9 mouse cellular contexts compared by ENCODE assay signal in the genomic region with DNA sequence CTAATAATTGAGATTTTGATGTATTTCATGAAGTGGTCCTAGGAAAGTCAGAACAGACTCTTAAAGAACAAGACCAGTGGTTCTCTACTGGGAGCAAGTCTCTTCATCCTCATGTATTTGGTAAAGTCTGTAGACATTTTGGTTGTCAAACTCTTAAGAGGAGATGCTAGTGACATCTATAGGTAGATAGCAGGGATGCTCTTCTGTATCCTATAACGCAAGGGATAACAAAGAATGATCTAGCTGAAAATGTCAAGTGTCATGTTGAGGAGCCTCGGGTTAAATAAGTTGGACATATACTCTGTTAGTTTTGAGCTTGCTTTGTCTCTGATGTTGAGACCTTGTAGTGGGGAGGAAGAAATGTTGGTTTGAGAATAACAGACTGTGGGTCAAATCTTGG. TPM values are rescaled to one million over a fixed set of nuclear protein-coding genes. Genes with fewer than 3 reads are reported as not detected.
DNase-seq lines count a peak whose midpoint lies in the region; ATAC-seq and TF ChIP-seq lines count a peak whose summit lies in the region.
"Had no signal": no experiment of that assay in that cellular context is flagged by ENCODE, and none has a peak within 500 bp of the region (broad histone marks: within the 10 kb centered on the region; RNA-seq: fewer than 3 reads in every experiment).

No protein-coding gene starts in this region.

- no peak for ATAC-seq in hindbrain, embryonic 15.5 days (ENCODE audit: low FRiP score, low read depth)
- no peak for ATAC-seq in midbrain, postnatal 0 days (ENCODE audit: low FRiP score)

- H3K9me3 ChIP-seq in hindbrain, embryonic 15.5 days = no peaks in the 10 kb centered on the region
- H3K9me3 ChIP-seq in midbrain, postnatal 0 days (ENCODE audit: low read length) = no peaks in the 10 kb centered on the region

- peak overlapping the region; percentile 99 for H3K9ac ChIP-seq in hindbrain, embryonic 15.5 days
- peak overlapping the region; percentile 99 for H3K9ac ChIP-seq in midbrain, postnatal 0 days (replicated peaks; ENCODE audit: low read length, poor library complexity, severe bottlenecking)

- peaks cover 41% of the 10 kb centered on the region for H3K36me3 ChIP-seq in hindbrain, embryonic 15.5 days
- H3K36me3 ChIP-seq in midbrain, postnatal 0 days (ENCODE audit: insufficient read depth, low read length) = peaks cover 26% of the 10 kb centered on the region
- peaks cover 29% of the 10 kb centered on the region for H3K36me3 ChIP-seq in thymus, adult 2 months (ENCODE audit: control insufficient read depth, insufficient read depth, low read length)

- H3K27me3 ChIP-seq in hindbrain, embryonic 15.5 days = no peaks in the 10 kb centered on the region
- no peaks in the 10 kb centered on the region for H3K27me3 ChIP-seq in midbrain, postnatal 0 days (ENCODE audit: insufficient read depth, low read length)
- H3K27me3 ChIP-seq in thymus, adult 2 months (ENCODE audit: control insufficient read depth, insufficient read depth, low read length) = no peaks in the 10 kb centered on the region

- TF ChIP-seq CTCF in left cerebral cortex, adult 2 months (IDR thresholded peaks at IDR 0.05) = peak; percentile 30
- no peak for TF ChIP-seq CTCF in bone marrow macrophage, adult 2 months (IDR thresholded peaks at IDR 0.05; ENCODE audit: low read depth, low read length)
- TF ChIP-seq CTCF in midbrain, postnatal 0 days (IDR thresholded peaks at IDR 0.05) = peak; percentile 58
- no peak for TF ChIP-seq CTCF in thymus, adult 2 months (IDR thresholded peaks at IDR 0.05; ENCODE audit: borderline replicate concordance, control insufficient read depth, extremely low read depth, insufficient read depth, low read length, poor library complexity)

- H3K27ac ChIP-seq in left cerebral cortex, adult 2 months = peak overlapping the region; percentile 98; the same call in 1 of the 2 replicates
- no peak overlapping the region for H3K27ac ChIP-seq in bone marrow macrophage, adult 2 months (ENCODE audit: insufficient read depth, low read depth, low read length)
- H3K27ac ChIP-seq in hindbrain, embryonic 15.5 days (replicated peaks) = no peak overlapping the region
- 0 out of 2 replicates have a peak overlapping the region, but pooled peaks have one; percentile 18 for H3K27ac ChIP-seq in midbrain, postnatal 0 days (ENCODE audit: low read depth, low read length)
- H3K27ac ChIP-seq in thymus, adult 2 months (ENCODE audit: control insufficient read depth, insufficient read depth, low read length) = no peak overlapping the region

- WGBS in hindbrain, embryonic 15.5 days = 19% methylated on average over 2 of the region's 2 CpGs
- WGBS in midbrain, postnatal 0 days = 19% methylated on average over 2 of the region's 2 CpGs
- WGBS in thymus, adult 2 months = 7% methylated on average over 2 of the region's 2 CpGs

- TF ChIP-seq POLR2A in bone marrow macrophage, adult 2 months (IDR thresholded peaks at IDR 0.05; ENCODE audit: borderline replicate concordance, low read depth, low read length) = no peak
- no peak for TF ChIP-seq POLR2A in thymus, adult 2 months (IDR thresholded peaks at IDR 0.05; ENCODE audit: control insufficient read depth, extremely low read depth, insufficient read depth, low read length, poor library complexity)

- peaks cover 18% of the 10 kb centered on the region for H3K4me1 ChIP-seq in bone marrow macrophage, adult 2 months (ENCODE audit: control insufficient read depth, insufficient read depth, low read length)
- peaks cover 41% of the 10 kb centered on the region for H3K4me1 ChIP-seq in hindbrain, embryonic 15.5 days (replicated peaks)
- H3K4me1 ChIP-seq in midbrain, postnatal 0 days (ENCODE audit: insufficient read depth, low read length) = peaks cover 11% of the 10 kb centered on the region
- peaks cover 23% of the 10 kb centered on the region for H3K4me1 ChIP-seq in thymus, adult 2 months (replicated peaks; ENCODE audit: control insufficient read depth, insufficient read depth, low read length)

- intact Hi-C loops in left cerebral cortex, adult 2 months (cut with DNase I) = loop anchor here (5.0 kb wide), 2 partner anchors 44 to 51 kb away; partner anchors contain the start of genes Dhps and Junb
- intact Hi-C loops in left cerebral cortex, postnatal 4 days (cut with DNase I) = no loop called here

- peak overlapping the region; percentile 90 for H3K4me2 ChIP-seq in hindbrain, embryonic 15.5 days
- peak overlapping the region; percentile 92 for H3K4me2 ChIP-seq in midbrain, postnatal 0 days (ENCODE audit: low read depth, low read length, poor library complexity, severe bottlenecking)

- peak overlapping the region; percentile 93 for H3K4me3 ChIP-seq in left cerebral cortex, adult 2 months
- H3K4me3 ChIP-seq in bone marrow macrophage, adult 2 months (ENCODE audit: insufficient read depth, low read length) = peak overlapping the region; percentile 88
- H3K4me3 ChIP-seq in hindbrain, embryonic 15.5 days = peak overlapping the region; percentile 98
- peak overlapping the region; percentile 98 for H3K4me3 ChIP-seq in midbrain, postnatal 0 days (ENCODE audit: low read depth, low read length)
- H3K4me3 ChIP-seq in thymus, adult 2 months (ENCODE audit: control insufficient read depth, insufficient read depth, low read length) = no peak overlapping the region

- DNase-seq in left cerebral cortex, adult 2 months (ENCODE audit: extremely low spot score in 1 of 2, low spot score in 2 of 2) = no peak
- no peak for DNase-seq in left cerebral cortex, postnatal 4 days
- DNase-seq in midbrain, postnatal 0 days (ENCODE audit: low spot score) = peak; percentile 31
- no peak for DNase-seq in right cerebral cortex, postnatal 4 days
- no peak for DNase-seq in urinary bladder, postnatal 10 days (ENCODE audit: low spot score)
- DNase-seq in thymus, adult 2 months = no peak

RNA-seq across cellular contexts. Expression of gene Trir, which starts 1.3 kb away (rescaled TPM):
- total RNA-seq in left cerebral cortex, adult 2 months (2021) = 100 to 1,000 TPM; 124 to 132 TPM
- total RNA-seq in left cerebral cortex, postnatal 4 days (2021) = 100 to 1,000 TPM; 158 to 163 TPM
- 145 and 177 TPM in 2 replicates for polyA plus RNA-seq in bone marrow macrophage, adult 2 months (2012; ENCODE audit: insufficient read depth, insufficient read length, missing spikeins)
- polyA plus RNA-seq in hindbrain, embryonic 15.5 days (2015; fragmentation: Nextera tagmentation; extraction: Ambion mirVana) = 123 and 132 TPM in 2 replicates
- total RNA-seq in midbrain, postnatal 0 days (2014; rRNA removed) = 266 and 292 TPM in 2 replicates
- 144 and 145 TPM in 2 replicates for polyA plus RNA-seq in midbrain, postnatal 0 days (2015; fragmentation: Nextera tagmentation; extraction: Ambion mirVana)
- 172 and 173 TPM in 2 replicates for polyA plus RNA-seq in thymus, adult 2 months (2012; rRNA removed)

RNA-seq across cellular contexts. Expression of gene Asna1, which starts 2.8 kb away (rescaled TPM):
- total RNA-seq in left cerebral cortex, adult 2 months (2021) = 100 to 1,000 TPM; 122 to 124 TPM
- total RNA-seq in left cerebral cortex, postnatal 4 days (2021) = 100 to 1,000 TPM; 106 to 107 TPM
- polyA plus RNA-seq in bone marrow macrophage, adult 2 months (2012; ENCODE audit: insufficient read depth, insufficient read length, missing spikeins) = 74.5 and 75.3 TPM in 2 replicates
- 148 and 159 TPM in 2 replicates for polyA plus RNA-seq in hindbrain, embryonic 15.5 days (2015; fragmentation: Nextera tagmentation; extraction: Ambion mirVana)
- 123 and 172 TPM in 2 replicates for total RNA-seq in midbrain, postnatal 0 days (2014; rRNA removed)
- 137 and 151 TPM in 2 replicates for polyA plus RNA-seq in midbrain, postnatal 0 days (2015; fragmentation: Nextera tagmentation; extraction: Ambion mirVana)
- 139 and 152 TPM in 2 replicates for polyA plus RNA-seq in thymus, adult 2 months (2012; rRNA removed)

RNA-seq across cellular contexts. Expression of gene Tnpo2, which starts 8.8 kb away (rescaled TPM):
- total RNA-seq in left cerebral cortex, adult 2 months (2021) = 100 to 1,000 TPM; 146 to 163 TPM
- 100 to 1,000 TPM; 163 to 179 TPM for total RNA-seq in left cerebral cortex, postnatal 4 days (2021)
- polyA plus RNA-seq in bone marrow macrophage, adult 2 months (2012; ENCODE audit: insufficient read depth, insufficient read length, missing spikeins) = 34.0 and 44.4 TPM in 2 replicates
- 56.8 and 63.7 TPM in 2 replicates for polyA plus RNA-seq in hindbrain, embryonic 15.5 days (2015; fragmentation: Nextera tagmentation; extraction: Ambion mirVana)
- total RNA-seq in midbrain, postnatal 0 days (2014; rRNA removed) = 173 and 174 TPM in 2 replicates
- 53.5 and 53.7 TPM in 2 replicates for polyA plus RNA-seq in midbrain, postnatal 0 days (2015; fragmentation: Nextera tagmentation; extraction: Ambion mirVana)
- 138 and 144 TPM in 2 replicates for polyA plus RNA-seq in thymus, adult 2 months (2012; rRNA removed)

RNA-seq across cellular contexts. Expression of gene Best2, which starts 13.6 kb away (rescaled TPM):
- not detected for total RNA-seq in left cerebral cortex, adult 2 months (2021)
- total RNA-seq in left cerebral cortex, postnatal 4 days (2021) = not detected
- polyA plus RNA-seq in bone marrow macrophage, adult 2 months (2012; ENCODE audit: insufficient read depth, insufficient read length, missing spikeins) = not detected in 2 replicates
- polyA plus RNA-seq in hindbrain, embryonic 15.5 days (2015; fragmentation: Nextera tagmentation; extraction: Ambion mirVana) = 0.08 TPM in 1 of 2 replicates, not detected in the other
- 0.47 TPM in 1 of 2 replicates, not detected in the other for total RNA-seq in midbrain, postnatal 0 days (2014; rRNA removed)
- polyA plus RNA-seq in midbrain, postnatal 0 days (2015; fragmentation: Nextera tagmentation; extraction: Ambion mirVana) = 0.15 and 0.27 TPM in 2 replicates
- polyA plus RNA-seq in thymus, adult 2 months (2012; rRNA removed) = 0.66 and 0.67 TPM in 2 replicates
- total RNA-seq: common myeloid progenitor, adult 5-6 weeks had no signal

RNA-seq across cellular contexts. Expression of gene Fbxw9, which starts 31.9 kb away (rescaled TPM):
- 10 to 100 TPM; 21.5 to 25.5 TPM for total RNA-seq in left cerebral cortex, adult 2 months (2021)
- 10 to 100 TPM; 79.0 to 80.0 TPM for total RNA-seq in left cerebral cortex, postnatal 4 days (2021)
- 10.2 and 11.8 TPM in 2 replicates for polyA plus RNA-seq in bone marrow macrophage, adult 2 months (2012; ENCODE audit: insufficient read depth, insufficient read length, missing spikeins)
- polyA plus RNA-seq in hindbrain, embryonic 15.5 days (2015; fragmentation: Nextera tagmentation; extraction: Ambion mirVana) = 72.0 and 76.1 TPM in 2 replicates
- total RNA-seq in midbrain, postnatal 0 days (2014; rRNA removed) = 113 and 120 TPM in 2 replicates
- polyA plus RNA-seq in midbrain, postnatal 0 days (2015; fragmentation: Nextera tagmentation; extraction: Ambion mirVana) = 92.1 and 97.1 TPM in 2 replicates
- polyA plus RNA-seq in thymus, adult 2 months (2012; rRNA removed) = 25.0 and 29.3 TPM in 2 replicates

Comparison
In these comparisons a context has a peak if more than half of its experiments do, and no peak if none do; other contexts are left out.
1. H3K27ac ChIP-seq: peak in left cerebral cortex, adult 2 months (single experiment) and midbrain, postnatal 0 days (single experiment); none in bone marrow macrophage, adult 2 months (single experiment), hindbrain, embryonic 15.5 days (single experiment) and thymus, adult 2 months (single experiment).
2. CTCF ChIP-seq: peak in left cerebral cortex, adult 2 months (single experiment) and midbrain, postnatal 0 days (single experiment); none in bone marrow macrophage, adult 2 months (single experiment) and thymus, adult 2 months (single experiment).